In the genomic region with DNA sequence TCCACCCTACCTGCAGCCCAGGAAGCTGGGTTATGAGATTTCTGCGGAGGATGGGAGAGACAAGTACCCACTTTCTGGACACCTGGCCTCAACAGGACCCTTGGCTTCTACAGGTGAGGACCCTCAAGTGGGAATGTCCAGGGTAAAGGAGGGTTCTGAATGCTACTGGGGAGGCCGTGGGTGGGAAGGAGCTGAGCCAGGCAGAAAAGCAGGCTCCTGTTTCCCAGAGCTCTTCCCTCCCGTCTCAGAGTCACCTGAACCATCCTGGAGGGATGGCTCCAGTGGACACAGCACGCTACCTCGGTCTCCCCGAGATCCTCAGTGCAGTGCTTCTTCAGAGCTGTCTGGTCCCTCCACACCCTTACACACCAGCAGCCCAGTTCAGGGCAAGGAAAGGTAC, we compare ENCODE assay signal across 20 mouse cellular contexts. TPM values are rescaled to one million over a fixed set of nuclear protein-coding genes. Genes with fewer than 3 reads are reported as not detected.
"Had no signal": no experiment of that assay in that cellular context is flagged by ENCODE, and none has a peak within 500 bp of the region (broad histone marks: within the 10 kb centered on the region; RNA-seq: fewer than 3 reads in every experiment).

No protein-coding gene starts in this region.

- DNase-seq: gastrocnemius, postnatal 36 days; heart, postnatal 36 days; kidney, adult 2 months; kidney, adult 9 months; kidney, postnatal 14 days; layer of hippocampus, adult 9-11 months; layer of hippocampus, postnatal 36 days had no signal

- H3K4me3 ChIP-seq: heart, embryonic 12.5 days; hindbrain, embryonic 13.5 days; hindbrain, embryonic 15.5 days; kidney, embryonic 15.5 days; limb, embryonic 13.5 days; limb, embryonic 15.5 days; liver, embryonic 12.5 days had no signal

- H3K27me3 ChIP-seq: kidney, embryonic 15.5 days; limb, embryonic 15.5 days had no signal

- H3K27ac ChIP-seq: hindbrain, embryonic 13.5 days; hindbrain, embryonic 15.5 days; hindbrain, postnatal 0 days; kidney, embryonic 15.5 days; kidney, postnatal 0 days; limb, embryonic 13.5 days; liver, embryonic 12.5 days; liver, embryonic 14.5 days had no signal

- H3K9me3 ChIP-seq: heart, embryonic 12.5 days; hindbrain, embryonic 13.5 days; hindbrain, embryonic 15.5 days; kidney, embryonic 15.5 days; limb, embryonic 13.5 days; limb, embryonic 15.5 days; liver, embryonic 12.5 days had no signal

RNA-seq across cellular contexts. Expression of gene Soat2, which starts 38.1 kb away (rescaled TPM):
- total RNA-seq: heart, adult 18-20 months; heart, postnatal 36 days; layer of hippocampus, postnatal 14 days; left cerebral cortex, postnatal 4 days had no signal
- polyA plus RNA-seq: hindbrain, embryonic 13.5 days had no signal
